Mouse (Mus musculus): Measurements from ENCODE around the gene Kif26b. TPM values are rescaled to one million over a fixed set of nuclear protein-coding genes. Genes with fewer than 3 reads are reported as not detected.
A peak's percentile ranks its signal among the peaks of the same experiment; 100 is the strongest.

Kif26b gene
- polyA plus RNA-seq, 1 experiment from 2014 or later, result 7.6 TPM

GRCm38 (mm10) chr1:178496186-178496585 lies 32.7 kb upstream of the Kif26b start:
- ATAC-seq (ENCODE audit: insufficient number of reproducible peaks, insufficient read depth, low FRiP score, low read depth), result no peak
- H3K27ac ChIP-seq (ENCODE audit: low read length), result no peak overlapping the region
- no peak overlapping the region for H3K9ac ChIP-seq (replicated peaks; ENCODE audit: low read depth, low read length)
- no peak overlapping the region for H3K4me2 ChIP-seq (replicated peaks; ENCODE audit: low read depth, low read length)
- H3K9me3 ChIP-seq (ENCODE audit: control insufficient read depth, low read depth, low read length), result no peaks in the 10 kb centered on the region
- WGBS, result 56% methylated on average over 2 of the region's 2 CpGs
- H3K36me3 ChIP-seq (ENCODE audit: control insufficient read depth, insufficient read depth, low read length), result no peaks in the 10 kb centered on the region
- no peaks in the 10 kb centered on the region for H3K4me1 ChIP-seq (ENCODE audit: control insufficient read depth, insufficient read depth, low read length)
- H3K27me3 ChIP-seq (ENCODE audit: control insufficient read depth, insufficient read depth, low read length), result no peaks in the 10 kb centered on the region
- H3K4me3 ChIP-seq (ENCODE audit: low read depth, low read length), result no peak overlapping the region

GRCm38 (mm10) chr1:178496841-178497240 lies 32.1 kb upstream of the Kif26b start:
- no peaks in the 10 kb centered on the region for H3K4me1 ChIP-seq (ENCODE audit: control insufficient read depth, insufficient read depth, low read length)
- H3K4me3 ChIP-seq (ENCODE audit: low read depth, low read length), result no peak overlapping the region
- no peaks in the 10 kb centered on the region for H3K9me3 ChIP-seq (ENCODE audit: control insufficient read depth, low read depth, low read length)
- WGBS, result 48% methylated on average over 1 of the region's 1 CpGs
- no peak overlapping the region for H3K9ac ChIP-seq (replicated peaks; ENCODE audit: low read depth, low read length)
- H3K27ac ChIP-seq (ENCODE audit: low read length), result no peak overlapping the region
- H3K36me3 ChIP-seq (ENCODE audit: control insufficient read depth, insufficient read depth, low read length), result no peaks in the 10 kb centered on the region
- no peaks in the 10 kb centered on the region for H3K27me3 ChIP-seq (ENCODE audit: control insufficient read depth, insufficient read depth, low read length)
- ATAC-seq (ENCODE audit: insufficient number of reproducible peaks, insufficient read depth, low FRiP score, low read depth), result no peak
- no peak overlapping the region for H3K4me2 ChIP-seq (replicated peaks; ENCODE audit: low read depth, low read length)

GRCm38 (mm10) chr1:178506938-178507337 lies 22.0 kb upstream of the Kif26b start:
- no peak overlapping the region for H3K4me2 ChIP-seq (replicated peaks; ENCODE audit: low read depth, low read length)
- H3K4me1 ChIP-seq (ENCODE audit: control insufficient read depth, insufficient read depth, low read length), result no peaks in the 10 kb centered on the region
- H3K27ac ChIP-seq (ENCODE audit: low read length), result no peak overlapping the region
- H3K36me3 ChIP-seq (ENCODE audit: control insufficient read depth, insufficient read depth, low read length), result no peaks in the 10 kb centered on the region
- no peaks in the 10 kb centered on the region for H3K9me3 ChIP-seq (ENCODE audit: control insufficient read depth, low read depth, low read length)
- 77% methylated on average over 8 of the region's 8 CpGs for WGBS
- no peak for ATAC-seq (ENCODE audit: insufficient number of reproducible peaks, insufficient read depth, low FRiP score, low read depth)
- no peak overlapping the region for H3K9ac ChIP-seq (replicated peaks; ENCODE audit: low read depth, low read length)
- H3K4me3 ChIP-seq (ENCODE audit: low read depth, low read length), result no peak overlapping the region
- H3K27me3 ChIP-seq (ENCODE audit: control insufficient read depth, insufficient read depth, low read length), result no peaks in the 10 kb centered on the region

GRCm38 (mm10) chr1:178512323-178513031 lies 16.4 kb upstream of the Kif26b start:
- Histone ChIP-seq H3K27me3 (ENCODE audit: control insufficient read depth, insufficient read depth, low read length) (no peaks in the 10 kb centered on the region), H3K27ac (ENCODE audit: low read length) (no peak overlapping the region), H3K36me3 (ENCODE audit: control insufficient read depth, insufficient read depth, low read length) (no peaks in the 10 kb centered on the region), H3K4me1 (ENCODE audit: control insufficient read depth, insufficient read depth, low read length) (0 out of 2 replicates have a peak, but pooled peaks cover 3% of the 10 kb centered on the region), H3K4me3 (ENCODE audit: low read depth, low read length) (no peak overlapping the region), H3K9ac (replicated peaks; ENCODE audit: low read depth, low read length) (no peak overlapping the region), H3K9me3 (ENCODE audit: control insufficient read depth, low read depth, low read length) (no peaks in the 10 kb centered on the region), H3K4me2 (replicated peaks; ENCODE audit: low read depth, low read length) (no peak overlapping the region)
- WGBS, result 58% methylated on average over 7 of the region's 7 CpGs
- ATAC-seq (ENCODE audit: insufficient number of reproducible peaks, insufficient read depth, low FRiP score, low read depth), result no peak

GRCm38 (mm10) chr1:178513954-178514353 lies 15.0 kb upstream of the Kif26b start:
- Histone ChIP-seq H3K4me2 (replicated peaks; ENCODE audit: low read depth, low read length) (no peak overlapping the region), H3K9ac (replicated peaks; ENCODE audit: low read depth, low read length) (no peak overlapping the region), H3K27ac (ENCODE audit: low read length) (no peak overlapping the region), H3K4me3 (ENCODE audit: low read depth, low read length) (no peak overlapping the region), H3K36me3 (ENCODE audit: control insufficient read depth, insufficient read depth, low read length) (no peaks in the 10 kb centered on the region), H3K27me3 (ENCODE audit: control insufficient read depth, insufficient read depth, low read length) (no peaks in the 10 kb centered on the region), H3K9me3 (ENCODE audit: control insufficient read depth, low read depth, low read length) (no peaks in the 10 kb centered on the region), H3K4me1 (ENCODE audit: control insufficient read depth, insufficient read depth, low read length) (0 out of 2 replicates have a peak, but pooled peaks cover 3% of the 10 kb centered on the region)
- ATAC-seq (ENCODE audit: insufficient number of reproducible peaks, insufficient read depth, low FRiP score, low read depth), result no peak
- WGBS, result 17% methylated on average over 5 of the region's 8 CpGs

GRCm38 (mm10) chr1:178515839-178516238 lies 13.1 kb upstream of the Kif26b start:
- Histone ChIP-seq H3K4me1 (ENCODE audit: control insufficient read depth, insufficient read depth, low read length) (0 out of 2 replicates have a peak, but pooled peaks cover 3% of the 10 kb centered on the region), H3K27me3 (ENCODE audit: control insufficient read depth, insufficient read depth, low read length) (no peaks in the 10 kb centered on the region), H3K27ac (ENCODE audit: low read length) (no peak overlapping the region), H3K4me2 (replicated peaks; ENCODE audit: low read depth, low read length) (no peak overlapping the region), H3K4me3 (ENCODE audit: low read depth, low read length) (no peak overlapping the region), H3K9ac (replicated peaks; ENCODE audit: low read depth, low read length) (no peak overlapping the region), H3K9me3 (ENCODE audit: control insufficient read depth, low read depth, low read length) (no peaks in the 10 kb centered on the region), H3K36me3 (ENCODE audit: control insufficient read depth, insufficient read depth, low read length) (no peaks in the 10 kb centered on the region)
- ATAC-seq (ENCODE audit: insufficient number of reproducible peaks, insufficient read depth, low FRiP score, low read depth), result no peak
- WGBS, result 79% methylated on average over 2 of the region's 2 CpGs

- no peak for ATAC-seq (ENCODE audit: insufficient number of reproducible peaks, insufficient read depth, low FRiP score, low read depth)
- WGBS, result 85% methylated on average over 5 of the region's 5 CpGs
- Histone ChIP-seq H3K27ac (ENCODE audit: low read length) (no peak overlapping the region), H3K27me3 (ENCODE audit: control insufficient read depth, insufficient read depth, low read length) (no peaks in the 10 kb centered on the region), H3K4me1 (ENCODE audit: control insufficient read depth, insufficient read depth, low read length) (no peaks in the 10 kb centered on the region), H3K4me3 (ENCODE audit: low read depth, low read length) (no peak overlapping the region), H3K36me3 (ENCODE audit: control insufficient read depth, insufficient read depth, low read length) (no peaks in the 10 kb centered on the region), H3K4me2 (replicated peaks; ENCODE audit: low read depth, low read length) (no peak overlapping the region), H3K9ac (replicated peaks; ENCODE audit: low read depth, low read length) (no peak overlapping the region), H3K9me3 (ENCODE audit: control insufficient read depth, low read depth, low read length) (no peaks in the 10 kb centered on the region)
Measured at GRCm38 (mm10) chr1:178522389-178522788, 6.5 kb upstream of the Kif26b start.

GRCm38 (mm10) chr1:178523152-178523551 lies 5.8 kb upstream of the Kif26b start:
- ATAC-seq (ENCODE audit: insufficient number of reproducible peaks, insufficient read depth, low FRiP score, low read depth), result no peak
- H3K4me3 ChIP-seq (ENCODE audit: low read depth, low read length), result no peak overlapping the region
- H3K4me1 ChIP-seq (ENCODE audit: control insufficient read depth, insufficient read depth, low read length), result no peaks in the 10 kb centered on the region
- no peaks in the 10 kb centered on the region for H3K36me3 ChIP-seq (ENCODE audit: control insufficient read depth, insufficient read depth, low read length)
- no peaks in the 10 kb centered on the region for H3K27me3 ChIP-seq (ENCODE audit: control insufficient read depth, insufficient read depth, low read length)
- no peaks in the 10 kb centered on the region for H3K9me3 ChIP-seq (ENCODE audit: control insufficient read depth, low read depth, low read length)
- no peak overlapping the region for H3K9ac ChIP-seq (replicated peaks; ENCODE audit: low read depth, low read length)
- no peak overlapping the region for H3K27ac ChIP-seq (ENCODE audit: low read length)
- WGBS, result 48% methylated on average over 5 of the region's 5 CpGs
- no peak overlapping the region for H3K4me2 ChIP-seq (replicated peaks; ENCODE audit: low read depth, low read length)

- no peaks in the 10 kb centered on the region for H3K9me3 ChIP-seq (ENCODE audit: control insufficient read depth, low read depth, low read length)
- H3K27me3 ChIP-seq (ENCODE audit: control insufficient read depth, insufficient read depth, low read length), result no peaks in the 10 kb centered on the region
- H3K4me2 ChIP-seq (replicated peaks; ENCODE audit: low read depth, low read length), result peak overlapping the region; percentile 100
- WGBS, result under 1% methylated on average over 21 of the region's 21 CpGs
- peak overlapping the region; percentile 67 for H3K4me3 ChIP-seq (ENCODE audit: low read depth, low read length)
- H3K36me3 ChIP-seq (ENCODE audit: control insufficient read depth, insufficient read depth, low read length), result no peaks in the 10 kb centered on the region
- peaks cover 13% of the 10 kb centered on the region for H3K4me1 ChIP-seq (ENCODE audit: control insufficient read depth, insufficient read depth, low read length)
- no peak for ATAC-seq (ENCODE audit: insufficient number of reproducible peaks, insufficient read depth, low FRiP score, low read depth)
- H3K27ac ChIP-seq (ENCODE audit: low read length), result no peak overlapping the region
- H3K9ac ChIP-seq (replicated peaks; ENCODE audit: low read depth, low read length), result no peak overlapping the region
Measured at GRCm38 (mm10) chr1:178527185-178527546, 1.8 kb upstream of the Kif26b start.

Data from stomach, embryonic 14.5 days (tissue).